Mouse (Mus musculus): ENCODE results near the gene Higd1c. TPM values are rescaled to one million over a fixed set of nuclear protein-coding genes. Genes with fewer than 3 reads are reported as not detected.
"Not testable (repeated sequence)": the region's sequence is repeated elsewhere in the genome, so short reads cannot be mapped to it uniquely, and the experiment has no call there.

Higd1c gene
- polyA plus RNA-seq (2012; rRNA removed) (not detected in 2 replicates), polyA plus RNA-seq (2014; fragmentation: Nextera tagmentation; extraction: Ambion mirVana) (not detected in 2 replicates)

DNA sequence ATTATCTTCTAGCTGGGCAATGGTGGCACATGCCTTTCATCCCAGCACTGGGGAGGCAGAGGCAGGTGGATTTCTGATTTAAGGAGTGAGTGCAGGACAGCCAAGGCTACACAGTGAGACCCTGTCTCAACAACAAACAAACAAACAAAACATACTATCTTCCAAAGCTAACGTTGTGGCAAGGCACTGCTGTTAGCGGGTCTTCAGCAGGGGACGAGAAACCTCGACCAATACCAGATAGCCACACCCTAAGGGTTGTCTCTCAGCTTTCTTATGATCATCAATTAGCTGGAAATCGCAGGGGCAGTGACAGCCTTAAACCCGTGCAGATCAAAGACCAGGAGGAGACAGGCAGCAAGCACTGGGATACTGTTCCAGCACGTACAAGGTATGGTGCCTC lies at the start of gene Higd1c:
Higd1c (plus strand) TSS at position 301 of the 400 bp plus-strand sequence.
- DNase-seq (ENCODE audit: low read depth in 3 of 3, low spot score in 3 of 3) (no peak), ATAC-seq (ENCODE audit: insufficient read depth) (no peak)
- H3K4me1 ChIP-seq (replicated peaks; ENCODE audit: control insufficient read depth in 2 of 2, insufficient read depth in 2 of 2, low read length in 1 of 2): no peaks in the 10 kb centered on the region
- no peaks in the 10 kb centered on the region for H3K36me3 ChIP-seq (replicated peaks; ENCODE audit: control insufficient read depth, insufficient read depth, low read depth)
- H3K9ac ChIP-seq (replicated peaks): no peak within 1 kb of the TSS
- 52% methylated on average over 7 of the region's 7 CpGs for WGBS (ENCODE audit: insufficient replicate concordance)
- H3K4me2 ChIP-seq (ENCODE audit: low read depth): no peak within 1 kb of the TSS
- H3K27me3 ChIP-seq (ENCODE audit: control insufficient read depth, insufficient read depth, low read length): no peaks in the 10 kb centered on the region
- H3K4me3 ChIP-seq (ENCODE audit: insufficient read depth in 1 of 2, low read depth in 2 of 2, low read length in 2 of 2): no peak within 1 kb of the TSS
- no peaks in the 10 kb centered on the region for H3K9me3 ChIP-seq (ENCODE audit: control insufficient read depth, low read length)
- TF ChIP-seq CTCF (IDR thresholded peaks at IDR 0.05; ENCODE audit: low read depth) (no peak), EP300 (IDR thresholded peaks at IDR 0.05; ENCODE audit: low read depth) (no peak)
- H3K27ac ChIP-seq: no peak within 1 kb of the TSS

- H3K27me3 ChIP-seq (ENCODE audit: control insufficient read depth, insufficient read depth, low read length); H3K9ac ChIP-seq (replicated peaks); H3K4me3 ChIP-seq (ENCODE audit: insufficient read depth in 1 of 2, low read depth in 2 of 2, low read length in 2 of 2); H3K4me2 ChIP-seq (ENCODE audit: low read depth); DNase-seq (ENCODE audit: low read depth in 3 of 3, low spot score in 3 of 3); H3K4me1 ChIP-seq (replicated peaks; ENCODE audit: control insufficient read depth in 2 of 2, insufficient read depth in 2 of 2, low read length in 1 of 2); H3K9me3 ChIP-seq (ENCODE audit: control insufficient read depth, low read length); ATAC-seq (ENCODE audit: insufficient read depth); H3K36me3 ChIP-seq (replicated peaks; ENCODE audit: control insufficient read depth, insufficient read depth, low read depth); H3K27ac ChIP-seq: not testable (repeated sequence)
- whole genome bisulfite sequencing (ENCODE audit: insufficient replicate concordance): 60% methylated on average over 4 of the region's 4 CpGs
Measured at GRCm38 (mm10) chr15:100318014-100318671, 46.2 kb upstream of the Higd1c start.

DNA sequence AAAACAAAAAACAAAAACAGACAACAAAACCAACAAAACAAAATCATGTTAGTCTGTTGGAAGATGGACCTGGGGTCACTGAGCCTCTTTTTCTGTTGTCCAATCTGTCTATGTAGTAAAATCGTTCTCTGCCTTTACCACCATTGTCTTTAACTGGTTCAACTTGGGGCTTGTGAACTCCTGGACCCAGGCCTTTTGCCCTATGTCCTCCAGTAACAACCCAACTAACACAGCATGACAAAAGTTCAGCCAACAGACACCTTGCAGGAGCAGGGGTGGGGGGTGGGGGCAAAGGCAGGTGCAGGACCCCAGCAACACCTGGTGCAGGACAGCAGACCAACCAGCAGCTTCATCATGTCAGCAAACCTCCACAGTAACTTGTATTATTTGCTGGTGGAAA lies 44.5 kb upstream of the Higd1c start:
- ATAC-seq (ENCODE audit: insufficient read depth) (no peak), DNase-seq (ENCODE audit: low read depth in 3 of 3, low spot score in 3 of 3) (no peak)
- Histone ChIP-seq H3K4me2 (ENCODE audit: low read depth) (no peak overlapping the region), H3K27ac (no peak overlapping the region), H3K36me3 (replicated peaks; ENCODE audit: control insufficient read depth, insufficient read depth, low read depth) (no peaks in the 10 kb centered on the region), H3K4me1 (replicated peaks; ENCODE audit: control insufficient read depth in 2 of 2, insufficient read depth in 2 of 2, low read length in 1 of 2) (peaks cover 0 to 11% of the 10 kb centered on the region in 2 experiments; a peak in 2 of 4 replicates), H3K27me3 (ENCODE audit: control insufficient read depth, insufficient read depth, low read length) (no peaks in the 10 kb centered on the region), H3K9ac (replicated peaks) (no peak overlapping the region), H3K9me3 (ENCODE audit: control insufficient read depth, low read length) (no peaks in the 10 kb centered on the region), H3K4me3 (ENCODE audit: insufficient read depth in 1 of 2, low read depth in 2 of 2, low read length in 2 of 2) (no peak overlapping the region)
- WGBS (ENCODE audit: insufficient replicate concordance): 48% methylated on average over 1 of the region's 1 CpGs
- TF ChIP-seq EP300 (IDR thresholded peaks at IDR 0.05; ENCODE audit: low read depth): no peak
- TF ChIP-seq CTCF (IDR thresholded peaks at IDR 0.05; ENCODE audit: low read depth): no peak

- Histone ChIP-seq H3K9ac (replicated peaks) (no peak overlapping the region), H3K27ac (no peak overlapping the region), H3K4me1 (replicated peaks; ENCODE audit: control insufficient read depth in 2 of 2, insufficient read depth in 2 of 2, low read length in 1 of 2) (peaks cover 0 to 11% of the 10 kb centered on the region in 2 experiments; a peak in 2 of 4 replicates), H3K27me3 (ENCODE audit: control insufficient read depth, insufficient read depth, low read length) (no peaks in the 10 kb centered on the region), H3K4me2 (ENCODE audit: low read depth) (no peak overlapping the region), H3K4me3 (ENCODE audit: insufficient read depth in 1 of 2, low read depth in 2 of 2, low read length in 2 of 2) (no peak overlapping the region), H3K36me3 (replicated peaks; ENCODE audit: control insufficient read depth, insufficient read depth, low read depth) (no peaks in the 10 kb centered on the region), H3K9me3 (ENCODE audit: control insufficient read depth, low read length) (no peaks in the 10 kb centered on the region)
- 56% methylated on average over 9 of the region's 9 CpGs for WGBS (ENCODE audit: insufficient replicate concordance)
- DNase-seq (ENCODE audit: low read depth in 3 of 3, low spot score in 3 of 3): no peak
- ATAC-seq (ENCODE audit: insufficient read depth): no peak
- TF ChIP-seq CTCF (IDR thresholded peaks at IDR 0.05; ENCODE audit: low read depth): no peak
- no peak for TF ChIP-seq EP300 (IDR thresholded peaks at IDR 0.05; ENCODE audit: low read depth)
Measured at GRCm38 (mm10) chr15:100320295-100320905, 43.9 kb upstream of the Higd1c start.

- 54% methylated on average over 5 of the region's 5 CpGs for WGBS (ENCODE audit: insufficient replicate concordance)
- DNase-seq (ENCODE audit: low read depth in 3 of 3, low spot score in 3 of 3) (no peak), ATAC-seq (ENCODE audit: insufficient read depth) (no peak)
- no peak overlapping the region for H3K4me2 ChIP-seq (ENCODE audit: low read depth)
- peaks cover 0 to 11% of the 10 kb centered on the region in 2 experiments; a peak in 2 of 4 replicates for H3K4me1 ChIP-seq (replicated peaks; ENCODE audit: control insufficient read depth in 2 of 2, insufficient read depth in 2 of 2, low read length in 1 of 2)
- no peak overlapping the region for H3K9ac ChIP-seq (replicated peaks)
- H3K4me3 ChIP-seq (ENCODE audit: insufficient read depth in 1 of 2, low read depth in 2 of 2, low read length in 2 of 2): no peak overlapping the region
- TF ChIP-seq EP300 (IDR thresholded peaks at IDR 0.05; ENCODE audit: low read depth): no peak
- peak; percentile 69 for TF ChIP-seq CTCF (IDR thresholded peaks at IDR 0.05; ENCODE audit: low read depth)
- no peaks in the 10 kb centered on the region for H3K9me3 ChIP-seq (ENCODE audit: control insufficient read depth, low read length)
- H3K27me3 ChIP-seq (ENCODE audit: control insufficient read depth, insufficient read depth, low read length): no peaks in the 10 kb centered on the region
- H3K27ac ChIP-seq: no peak overlapping the region
- H3K36me3 ChIP-seq (replicated peaks; ENCODE audit: control insufficient read depth, insufficient read depth, low read depth): no peaks in the 10 kb centered on the region
Measured at GRCm38 (mm10) chr15:100321134-100321533, 43.2 kb upstream of the Higd1c start.

Measured in liver, embryonic 14.5 days (tissue).